Mouse (Mus musculus) gastrocnemius, adult 2 months (tissue): Measurements from ENCODE around the gene Lrrc71. TPM values are rescaled to one million over a fixed set of nuclear protein-coding genes. Genes with fewer than 3 reads are reported as not detected.
A peak's percentile ranks its signal among the peaks of the same experiment; 100 is the strongest.

ENCODE experiments used
- DNase-seq: peaks from one replicate; pipeline ENCODE4 v3.0.0; 2022
- H3K27ac ChIP-seq: fragments of 200-600 bp; 2 replicates; pipeline ENCODE4 v1.8.1; 2022; ENCODE audit warnings: mild to moderate bottlenecking
- H3K4me3 ChIP-seq: fragments of 200-600 bp; 2 replicates; pipeline ENCODE4 v1.8.1; 2022; ENCODE audit warnings: mild to moderate bottlenecking, moderate library complexity
- CTCF ChIP-seq: fragments of 200-600 bp; IDR thresholded peaks from 2 replicates; pipeline ENCODE4 v1.8.1; 2022; ENCODE audit warnings: antibody characterized with exemption, mild to moderate bottlenecking, moderate library complexity
- intact Hi-C: fragments of 180-260 bp; cut with DNase I; formaldehyde crosslinking; loops from one replicate; pipeline ENCODE4 v1.15.1; 2025
- long read RNA-seq, 2 experiments: library from polyadenylated mRNA; stranded (forward); transcript quantifications; one replicate each; pipeline ENCODE4 v2.0.0; 2021
- total RNA-seq, 2 experiments: library from RNA; stranded (reverse); gene quantifications; 2 replicates each; pipeline ENCODE4 v1.2.3; 2021

The Lrrc71 gene
- under 1 TPM; 0.06 to 0.28 TPM for total RNA-seq
- long read RNA-seq, experiment 1, partial matches to known transcripts, result 0 of 1 reads
- long read RNA-seq, experiment 1, other reads (novel, unspliced or antisense), result 1 of 1 reads
- long read RNA-seq, experiment 2, result 0 reads

GRCm38 (mm10) chr3:87748431-87748830, at the start of gene Lrrc71:
TSS of gene Lrrc71 (minus strand) at chr3:87748625.
- Histone ChIP-seq H3K27ac (no peak within 1 kb of the TSS), H3K4me3 (no peak within 1 kb of the TSS)
- DNase-seq, result no peak
- intact Hi-C loops, result no loop called here
- TF ChIP-seq CTCF, result no peak

DNA sequence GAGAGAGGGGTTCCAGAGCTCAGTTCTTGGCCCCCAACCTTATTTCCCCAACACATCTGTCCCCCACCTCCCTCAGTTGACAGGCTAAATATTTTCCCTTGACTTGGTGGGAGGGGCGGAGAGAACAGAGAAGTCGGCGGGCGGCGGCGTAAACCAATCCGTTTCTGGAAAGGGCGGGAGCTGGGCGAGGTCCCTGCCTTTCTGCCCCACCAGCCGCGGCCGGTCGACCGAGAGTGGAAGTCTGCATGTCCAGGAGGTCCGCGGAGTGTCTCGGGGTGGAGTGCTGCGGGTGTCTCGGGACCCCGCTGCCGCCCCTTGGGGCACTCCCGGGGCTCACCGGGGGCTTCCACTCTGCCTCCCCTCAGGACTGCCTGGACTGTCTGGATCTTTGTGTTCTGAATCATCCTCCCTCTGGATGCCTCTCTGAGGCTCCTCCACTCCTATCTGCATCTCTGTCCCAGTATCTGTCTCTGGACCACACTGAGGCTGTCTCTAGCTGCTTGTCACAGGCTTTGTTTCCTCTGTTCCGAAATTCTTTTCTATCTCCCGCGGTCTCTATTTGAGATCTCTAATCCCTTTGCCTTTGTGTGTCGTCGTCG, 48.4 kb upstream of the Lrrc71 start, which contains the start of gene Insrr:
TSS of gene Insrr (plus strand) at position 216 of the 599 bp plus-strand sequence.
- Histone ChIP-seq H3K27ac (no peak within 1 kb of the TSS), H3K4me3 (peak within 1 kb of the TSS; percentile 67)
- intact Hi-C loops, result loop anchor here (5.0 kb wide), 1 partner anchor 40 kb away; no protein-coding TSS in a partner anchor
- TF ChIP-seq CTCF, result no peak
- DNase-seq, result peak; percentile 65

DNA sequence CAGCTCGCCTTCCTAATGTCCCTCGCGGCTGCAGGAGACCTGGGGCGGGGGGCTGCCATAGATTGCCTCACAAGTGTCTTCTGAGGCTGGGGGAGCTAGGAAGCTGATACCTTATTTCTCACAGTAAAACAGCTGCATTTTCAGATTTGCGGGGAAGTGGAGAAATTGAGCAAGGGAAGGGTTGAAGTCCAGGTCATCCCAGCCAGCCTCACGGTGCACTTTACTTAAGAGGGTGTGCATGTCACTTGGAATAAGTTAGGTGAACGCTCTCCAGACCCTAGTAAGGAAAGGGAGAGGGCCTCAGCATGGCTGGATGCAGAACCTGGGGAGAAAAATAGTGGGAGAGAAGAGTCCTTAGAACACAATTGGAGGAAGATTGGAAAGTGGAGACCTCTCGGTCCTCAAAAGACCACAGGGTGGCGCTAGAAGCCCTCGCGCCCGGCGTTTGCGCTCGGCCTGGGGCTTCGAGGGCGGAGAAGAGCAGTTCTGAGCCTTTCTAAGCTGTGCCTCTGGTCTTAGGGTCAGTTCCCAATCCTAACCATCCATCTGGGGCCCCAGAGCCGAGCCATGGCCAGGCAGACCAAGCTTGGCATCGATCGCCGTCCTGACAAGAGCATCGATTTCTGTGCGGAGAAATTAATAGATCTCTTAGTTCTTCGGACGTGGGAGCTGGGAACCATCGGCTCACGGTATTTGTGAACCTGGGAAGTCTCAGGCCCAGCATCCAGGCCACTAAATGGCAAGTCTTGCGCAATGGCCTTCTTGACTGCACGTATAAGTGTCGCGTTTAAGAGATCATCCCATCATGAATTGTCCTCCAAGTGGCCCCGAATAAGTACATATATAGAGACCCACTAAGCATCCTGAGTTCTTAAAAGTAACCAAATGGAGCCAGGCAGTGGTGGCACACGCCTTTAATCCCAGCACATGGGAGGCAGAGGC, 47.2 kb upstream of the Lrrc71 start:
- intact Hi-C loops, result loop anchor here (1.0 to 5.0 kb wide), 2 partner anchors 21 to 42 kb away; no protein-coding TSS in a partner anchor
- Histone ChIP-seq H3K27ac (no peak overlapping the region), H3K4me3 (peak overlapping the region; percentile 58)
- TF ChIP-seq CTCF, result peak; percentile 92
- peak; percentile 75 for DNase-seq

GRCm38 (mm10) chr3:87794922-87795325, 46.5 kb upstream of the Lrrc71 start, which contains the start of gene Ntrk1:
TSS of gene Ntrk1 (minus strand) at chr3:87795162.
- TF ChIP-seq CTCF, result no peak
- intact Hi-C loops, result loop anchor here (1.0 to 5.0 kb wide), 2 partner anchors 21 to 42 kb away; no protein-coding TSS in a partner anchor
- DNase-seq, result no peak
- H3K27ac ChIP-seq, result no peak within 1 kb of the TSS
- H3K4me3 ChIP-seq, result peak within 1 kb of the TSS; percentile 58

GRCm38 (mm10) chr3:87789768-87790167, 41.3 kb upstream of the Lrrc71 start:
- Histone ChIP-seq H3K27ac (no peak overlapping the region), H3K4me3 (no peak overlapping the region)
- TF ChIP-seq CTCF, result no peak
- intact Hi-C loops, result no loop called here
- DNase-seq, result no peak

DNA sequence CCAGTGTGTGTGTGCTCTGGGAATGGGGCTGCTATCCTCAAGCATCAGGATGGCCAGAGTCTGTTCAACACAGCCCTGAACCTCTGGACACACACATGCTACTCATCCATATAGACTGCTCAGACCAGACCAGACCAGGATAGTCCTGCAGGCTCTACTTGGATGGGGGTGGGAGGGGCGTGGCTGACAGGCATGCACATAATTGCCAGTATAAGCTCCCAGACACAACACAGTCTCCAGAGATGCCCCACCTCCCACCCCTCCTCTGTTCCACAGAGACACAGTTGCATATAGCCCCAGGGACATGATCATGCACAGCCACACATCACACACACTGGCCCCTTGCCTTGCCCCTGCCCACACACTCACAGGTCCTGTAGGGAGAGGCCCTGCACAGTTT, 40.8 kb upstream of the Lrrc71 start:
- intact Hi-C loops, result no loop called here
- TF ChIP-seq CTCF, result no peak
- Histone ChIP-seq H3K27ac (no peak overlapping the region), H3K4me3 (no peak overlapping the region)
- no peak for DNase-seq

DNA sequence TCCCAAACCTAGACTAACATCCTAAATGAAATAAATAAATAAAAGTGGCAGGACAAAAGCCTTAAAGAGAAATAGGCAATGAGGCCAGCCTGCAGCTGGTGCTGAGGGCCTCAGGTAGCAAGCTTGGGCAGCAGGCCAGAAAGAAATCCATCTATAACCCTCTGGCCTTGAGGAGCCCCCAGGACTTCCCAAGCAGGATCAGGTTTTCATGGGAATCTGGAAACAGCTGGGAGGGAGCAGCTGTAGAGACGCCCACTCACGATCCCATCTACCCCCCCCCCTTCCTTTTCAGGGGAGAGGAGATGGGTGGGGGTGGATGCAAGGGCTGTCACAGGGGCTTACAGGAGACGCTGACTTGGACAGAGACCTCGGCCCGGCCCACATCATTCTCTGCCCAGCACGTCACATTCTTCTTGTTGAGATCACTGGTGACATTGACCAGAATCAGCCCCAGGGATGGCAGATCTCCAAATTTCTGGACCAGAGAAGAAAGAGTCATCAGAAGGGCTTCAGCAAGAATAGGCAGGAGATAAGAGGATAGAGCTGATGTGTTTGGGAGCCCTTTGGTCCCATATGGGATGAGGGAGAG, 37.3 kb upstream of the Lrrc71 start:
- no peak for DNase-seq
- no peak for TF ChIP-seq CTCF
- intact Hi-C loops, result no loop called here
- Histone ChIP-seq H3K4me3 (no peak overlapping the region), H3K27ac (no peak overlapping the region)

- intact Hi-C loops, result no loop called here
- TF ChIP-seq CTCF, result no peak
- H3K4me3 ChIP-seq, result no peak overlapping the region
- DNase-seq, result no peak
- no peak overlapping the region for H3K27ac ChIP-seq
Measured at GRCm38 (mm10) chr3:87785156-87785555, 36.7 kb upstream of the Lrrc71 start.

DNA sequence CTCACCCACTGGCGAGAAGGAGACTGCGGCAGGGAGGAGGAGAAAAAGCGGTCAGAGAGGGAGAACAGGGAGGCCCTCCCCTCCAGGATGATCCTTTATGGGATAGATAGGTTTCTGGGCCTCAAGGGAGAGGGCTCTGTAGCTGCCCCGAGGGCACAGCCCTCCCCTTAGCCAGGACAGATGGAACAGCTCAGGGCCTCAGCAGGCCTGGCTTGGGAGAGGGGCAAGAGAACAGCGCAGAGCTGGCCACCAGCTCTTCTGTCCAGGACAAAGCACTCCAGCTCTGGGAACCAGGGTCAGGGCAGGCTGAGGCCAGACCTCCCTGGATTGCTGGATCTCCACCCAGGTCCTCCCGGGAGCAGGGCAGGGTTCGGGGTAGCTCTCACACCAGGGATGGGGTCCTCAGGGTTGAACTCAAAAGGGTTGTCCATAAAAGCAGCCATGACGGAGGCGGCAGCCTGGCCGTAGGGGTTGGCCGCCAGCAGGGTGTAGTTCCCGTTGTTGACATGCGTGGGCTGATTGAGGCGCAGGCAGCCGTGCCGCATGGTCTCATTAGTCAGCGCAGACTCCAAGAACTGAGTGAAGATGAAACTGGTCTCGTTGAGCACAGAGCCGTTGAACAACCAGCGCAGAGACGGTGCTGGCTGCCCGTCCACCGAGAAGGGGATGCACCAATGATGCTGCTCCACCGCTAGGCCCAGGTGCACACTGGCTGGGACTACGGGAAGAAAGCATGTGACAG, 35.0 kb upstream of the Lrrc71 start:
- H3K4me3 ChIP-seq, result no peak overlapping the region
- no peak overlapping the region for H3K27ac ChIP-seq
- no peak for TF ChIP-seq CTCF
- intact Hi-C loops, result no loop called here
- DNase-seq, result no peak

DNA sequence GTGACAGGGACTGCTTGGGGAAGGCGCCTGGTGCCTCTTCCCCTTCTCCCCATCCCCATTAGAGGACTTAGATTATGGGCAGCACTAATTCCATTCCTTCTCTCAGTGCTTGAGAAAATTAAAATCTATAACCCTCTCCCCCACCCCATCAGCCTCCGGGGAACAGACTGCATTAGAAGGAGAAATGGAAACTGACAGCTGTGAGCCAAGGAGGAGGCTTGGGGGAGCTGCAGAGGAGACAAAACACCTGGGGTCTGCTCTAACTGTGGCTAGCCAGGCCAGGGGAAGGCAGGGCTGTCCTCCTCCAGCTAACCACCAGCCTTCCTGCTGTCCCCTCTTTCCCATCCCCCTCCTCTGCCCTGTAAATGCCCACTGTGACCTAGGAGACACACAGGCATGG, 30.7 kb upstream of the Lrrc71 start:
- intact Hi-C loops, result no loop called here
- TF ChIP-seq CTCF, result no peak
- no peak overlapping the region for H3K27ac ChIP-seq
- no peak for DNase-seq
- no peak overlapping the region for H3K4me3 ChIP-seq

DNA sequence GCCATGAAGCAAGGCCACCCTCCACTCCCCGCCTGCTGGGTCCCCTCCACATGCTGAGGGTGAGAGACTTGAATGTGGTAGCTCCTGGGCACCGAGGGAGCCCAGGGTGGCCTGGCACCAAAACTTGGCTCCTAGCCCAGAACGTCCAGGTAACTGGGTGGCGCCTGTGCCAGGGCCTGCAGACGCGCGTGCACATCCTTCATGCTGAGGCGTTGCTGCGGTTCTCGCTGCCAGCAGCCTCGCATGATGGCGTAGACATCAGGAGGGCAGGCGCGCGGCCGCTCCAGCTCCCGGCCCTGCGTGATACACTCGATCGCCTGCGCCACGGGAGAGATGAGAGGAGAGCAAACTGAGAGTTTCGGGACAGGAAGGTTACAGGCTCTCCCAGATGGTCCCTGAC, 29.9 kb upstream of the Lrrc71 start:
- intact Hi-C loops, result no loop called here
- Histone ChIP-seq H3K27ac (no peak overlapping the region), H3K4me3 (no peak overlapping the region)
- DNase-seq, result no peak
- no peak for TF ChIP-seq CTCF

GRCm38 (mm10) chr3:87771088-87771487, 22.7 kb upstream of the Lrrc71 start:
- TF ChIP-seq CTCF, result no peak
- DNase-seq, result no peak
- Histone ChIP-seq H3K27ac (no peak overlapping the region), H3K4me3 (no peak overlapping the region)
- intact Hi-C loops, result no loop called here
